Mouse (Mus musculus) bone marrow, adult 2 months (tissue): ENCODE results near the gene Fbxw4. TPM values are rescaled to one million over a fixed set of nuclear protein-coding genes. Genes with fewer than 3 reads are reported as not detected.

ENCODE experiments used
- H3K27ac ChIP-seq: fragments of 200-500 bp; 2 replicates; pipeline ENCODE4 v1.5.1; 2012; ENCODE audit warnings: low read depth, mild to moderate bottlenecking, control low read depth, inconsistent platforms, low read length; ENCODE audit not compliant: control insufficient read depth, poor library complexity, insufficient read depth
- H3K4me1 ChIP-seq: fragments of 200-500 bp; 2 replicates; pipeline ENCODE4 v1.6.1; 2011; ENCODE audit warnings: low read length; ENCODE audit not compliant: control insufficient read depth, insufficient read depth
- H3K4me3 ChIP-seq: fragments of 200-500 bp; replicated peaks from 2 replicates; pipeline ENCODE3; 2011; ENCODE audit warnings: mild to moderate bottlenecking, low read depth, low read length, control low read depth; ENCODE audit not compliant: control insufficient read depth
- CTCF ChIP-seq: fragments of 200-500 bp; IDR thresholded peaks from 2 replicates; pipeline ENCODE4 v1.5.1; 2011; ENCODE audit warnings: low read length, control low read depth; ENCODE audit not compliant: control insufficient read depth, insufficient read depth
- POLR2A ChIP-seq: fragments of 200-500 bp; IDR thresholded peaks from 2 replicates; pipeline ENCODE4 v1.6.1; 2011; ENCODE audit warnings: low read depth, mild to moderate bottlenecking, control low read depth, low read length, borderline replicate concordance; ENCODE audit not compliant: control insufficient read depth
- WGBS: fragments of 180-500 bp; shearing (Covaris S2); methylation state at CpG from one replicate; pipeline ENCODE4 v1.1.7; 2018; 5-methylcytosine and 5-hydroxymethylcytosine counted together
- polyA plus RNA-seq: library from polyadenylated mRNA; stranded (reverse); fragments of >200 nt; gene quantifications from 2 replicates; pipeline ENCODE4 v1.2.4, GENCODE M21; 2011; ENCODE audit warnings: low replicate concordance; ENCODE audit not compliant: missing spikeins, insufficient read depth, insufficient read length

Gene Fbxw4
- polyA plus RNA-seq, 1 experiment = 22.4 TPM

- Histone ChIP-seq H3K27ac (no peak overlapping the region), H3K4me3 (no peak overlapping the region), H3K4me1 (peaks cover 2% of the 10 kb centered on the region; the same call in 1 of the 2 replicates)
- 67% methylated on average over 3 of the region's 3 CpGs for WGBS
- TF ChIP-seq POLR2A (no peak), CTCF (no peak)
These were observed 33.1 kb downstream of the Fbxw4 start for GRCm38 (mm10) chr19:45627036-45627435.

GRCm38 (mm10) chr19:45623710-45624109 lies 36.4 kb downstream of the Fbxw4 start:
- Histone ChIP-seq H3K4me1 (no peaks in the 10 kb centered on the region; the same call in 1 of the 2 replicates), H3K4me3 (no peak overlapping the region), H3K27ac (no peak overlapping the region)
- WGBS = 52% methylated on average over 4 of the region's 4 CpGs
- TF ChIP-seq CTCF (no peak), POLR2A (no peak)

- H3K4me3 ChIP-seq = no peak overlapping the region
- H3K27ac ChIP-seq = no peak overlapping the region
- WGBS = 93% methylated on average over 5 of the region's 5 CpGs
- H3K4me1 ChIP-seq = no peaks in the 10 kb centered on the region; the same call in 1 of the 2 replicates
- no peak for TF ChIP-seq CTCF
- no peak for TF ChIP-seq POLR2A
These were observed 38.0 kb downstream of the Fbxw4 start for GRCm38 (mm10) chr19:45622144-45622543.

DNA sequence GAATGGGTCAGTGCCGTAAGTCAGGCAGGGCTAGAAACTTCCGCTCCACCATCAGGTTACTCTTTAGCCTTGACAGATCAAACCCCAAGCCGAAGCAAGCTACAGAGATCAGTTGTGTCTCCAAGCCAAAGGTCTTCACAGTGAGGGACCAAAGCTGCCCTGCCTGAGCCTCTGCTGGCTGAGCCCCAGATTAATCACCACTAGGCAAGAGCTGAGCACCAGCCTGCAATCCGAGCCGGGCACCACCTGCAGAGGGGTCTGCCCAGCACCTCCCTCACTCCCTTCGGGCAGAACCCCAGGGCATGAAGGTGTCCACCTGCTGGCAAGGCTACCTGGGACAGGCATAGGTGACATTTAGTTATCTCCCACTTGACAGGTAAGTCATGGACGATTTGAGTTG lies 39.1 kb downstream of the Fbxw4 start:
- no peak for TF ChIP-seq POLR2A
- no peak for TF ChIP-seq CTCF
- Histone ChIP-seq H3K27ac (no peak overlapping the region), H3K4me1 (no peaks in the 10 kb centered on the region; the same call in 1 of the 2 replicates), H3K4me3 (no peak overlapping the region)
- 85% methylated on average over 7 of the region's 7 CpGs for WGBS

- 85% methylated on average over 14 of the region's 14 CpGs for WGBS
- TF ChIP-seq POLR2A (no peak), CTCF (no peak)
- Histone ChIP-seq H3K4me1 (no peaks in the 10 kb centered on the region; the same call in 1 of the 2 replicates), H3K4me3 (no peak overlapping the region), H3K27ac (no peak overlapping the region)
These were observed 40.2 kb downstream of the Fbxw4 start for GRCm38 (mm10) chr19:45619744-45620501.

GRCm38 (mm10) chr19:45618184-45618583 lies 41.9 kb downstream of the Fbxw4 start:
- H3K4me1 ChIP-seq = no peaks in the 10 kb centered on the region
- TF ChIP-seq CTCF (no peak), POLR2A (no peak)
- H3K27ac ChIP-seq = no peak overlapping the region
- no peak overlapping the region for H3K4me3 ChIP-seq
- 88% methylated on average over 6 of the region's 6 CpGs for WGBS

- no peak overlapping the region for H3K27ac ChIP-seq
- no peak overlapping the region for H3K4me3 ChIP-seq
- 75% methylated on average over 7 of the region's 7 CpGs for WGBS
- TF ChIP-seq CTCF = no peak
- TF ChIP-seq POLR2A = no peak
- H3K4me1 ChIP-seq = no peaks in the 10 kb centered on the region
These were observed 43.4 kb downstream of the Fbxw4 start for GRCm38 (mm10) chr19:45616735-45617134.

DNA sequence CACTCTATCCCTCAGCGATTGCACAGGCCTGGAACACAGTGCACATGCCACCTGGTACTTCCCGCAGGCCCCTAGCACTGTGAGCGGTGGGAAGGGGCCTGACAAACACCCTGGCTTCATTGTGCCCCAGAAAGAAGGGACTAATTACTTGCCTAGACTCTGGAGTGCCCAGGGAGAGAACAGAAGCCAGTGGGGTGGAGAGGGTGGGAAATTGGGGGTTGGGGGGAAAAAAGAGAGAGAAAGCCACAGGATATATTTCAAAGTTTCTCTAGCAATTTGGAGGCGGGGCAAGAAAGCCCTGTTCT lies 43.9 kb downstream of the Fbxw4 start:
- 91% methylated on average over 4 of the region's 4 CpGs for WGBS
- TF ChIP-seq POLR2A (no peak), CTCF (no peak)
- no peak overlapping the region for H3K27ac ChIP-seq
- H3K4me3 ChIP-seq = no peak overlapping the region
- no peaks in the 10 kb centered on the region for H3K4me1 ChIP-seq

DNA sequence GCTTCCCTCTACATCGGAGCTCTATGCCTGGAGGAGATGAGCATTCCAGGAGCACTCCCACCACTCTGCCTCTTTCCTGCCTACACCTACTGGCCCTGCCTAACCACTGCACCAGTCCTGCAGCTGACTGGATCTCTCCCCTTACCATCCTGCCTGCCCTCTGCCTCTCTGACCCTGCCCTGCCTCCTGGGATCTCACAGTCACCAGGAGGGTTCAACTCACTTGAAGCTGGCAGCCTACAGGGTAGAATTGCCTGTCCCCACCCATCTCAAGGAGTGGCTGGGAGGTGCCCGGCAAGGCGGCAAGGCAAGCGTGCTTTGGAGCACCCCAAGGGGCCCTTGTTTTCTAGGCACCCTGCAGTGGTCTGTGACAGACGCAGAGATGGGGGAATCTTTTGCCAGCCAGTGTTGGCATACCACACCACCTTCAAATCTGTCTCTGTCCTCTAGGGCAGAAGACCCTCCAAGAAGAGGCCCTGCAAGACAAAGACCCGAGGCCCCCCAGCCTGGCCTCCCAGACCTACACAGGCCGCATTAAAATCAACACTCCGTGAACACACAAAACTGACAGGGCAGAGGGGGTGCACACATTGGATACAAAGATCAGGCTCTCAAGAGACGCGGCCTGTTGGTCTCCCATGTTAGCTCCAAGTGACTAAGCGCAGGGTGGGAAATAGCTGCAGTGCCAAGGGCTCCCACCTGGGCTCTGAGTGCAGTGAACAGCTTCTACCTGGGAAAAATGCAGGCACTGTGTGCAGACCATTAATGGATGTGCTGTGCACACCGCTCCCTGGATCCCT lies 44.5 kb downstream of the Fbxw4 start:
- no peak overlapping the region for H3K27ac ChIP-seq
- no peaks in the 10 kb centered on the region for H3K4me1 ChIP-seq
- WGBS = 88% methylated on average over 12 of the region's 12 CpGs
- no peak for TF ChIP-seq CTCF
- no peak overlapping the region for H3K4me3 ChIP-seq
